ENCODE assay signal across 30 mouse cellular contexts in genomic region chr10:4627415-4627814, GRCm38 (mm10). TPM values are rescaled to one million over a fixed set of nuclear protein-coding genes. Genes with fewer than 3 reads are reported as not detected.
A peak's percentile ranks its signal among the peaks of the same experiment; 100 is the strongest.
DNase-seq lines count a peak whose midpoint lies in the region; ATAC-seq lines count a peak whose summit lies in the region.
"Had no signal": no experiment of that assay in that cellular context is flagged by ENCODE, and none has a peak within 500 bp of the region (broad histone marks: within the 10 kb centered on the region; RNA-seq: fewer than 3 reads in every experiment).

No protein-coding gene starts in this region.

- H3K4me2 ChIP-seq in heart, embryonic 11.5 days: peak overlapping the region; percentile 35
- H3K4me2 ChIP-seq in heart, embryonic 16.5 days (ENCODE audit: low read depth, low read length): peak overlapping the region; percentile 49
- no peak overlapping the region for H3K4me2 ChIP-seq in lung, embryonic 16.5 days (ENCODE audit: low read depth, low read length)
- H3K4me2 ChIP-seq: hindbrain, embryonic 13.5 days; limb, embryonic 13.5 days; liver, embryonic 11.5 days; neural tube, embryonic 12.5 days had no signal

- no peak overlapping the region for H3K4me3 ChIP-seq in heart, embryonic 11.5 days (ENCODE audit: low read depth, low read length)
- peak overlapping the region; percentile 10; the same call in 1 of the 2 replicates for H3K4me3 ChIP-seq in heart, embryonic 16.5 days (ENCODE audit: low read length)
- no peak overlapping the region for H3K4me3 ChIP-seq in lung, embryonic 16.5 days (ENCODE audit: low read length)
- H3K4me3 ChIP-seq: erythroblast, embryonic 14.5 days; gastrocnemius, adult 2 months; hindbrain, embryonic 13.5 days; limb, embryonic 13.5 days; midbrain, embryonic 10.5 days; neural tube, embryonic 12.5 days had no signal

- intact Hi-C loops in heart, postnatal 25 days (cut with DNase I): no loop called here

- WGBS in heart, embryonic 11.5 days (ENCODE audit: insufficient replicate concordance): 38% methylated on average over 9 of the region's 9 CpGs
- WGBS in heart, embryonic 16.5 days: 39% methylated on average over 9 of the region's 9 CpGs
- 48% methylated on average over 9 of the region's 9 CpGs for WGBS in lung, embryonic 16.5 days

- ATAC-seq in heart, embryonic 11.5 days (replicated peaks; ENCODE audit: insufficient number of reproducible peaks, low FRiP score, low TSS enrichment): 0 out of 2 replicates have a peak, but pooled peaks have one; percentile 42
- ATAC-seq in heart, embryonic 16.5 days (replicated peaks; ENCODE audit: extremely low read depth, insufficient read depth, low FRiP score): 0 out of 2 replicates have a peak, but pooled peaks have one; percentile 41
- ATAC-seq in lung, embryonic 16.5 days (ENCODE audit: low read depth): peak; percentile 84
- peak; percentile 93 for ATAC-seq in megakaryocyte-erythroid progenitor cell, adult 5-6 weeks (replicated peaks; ENCODE audit: low FRiP score, low TSS enrichment, poor library complexity, severe bottlenecking)
- ATAC-seq: forebrain, embryonic 16.5 days; midbrain, embryonic 16.5 days; Patski had no signal

- H3K36me3 ChIP-seq in heart, embryonic 11.5 days (ENCODE audit: control insufficient read depth, insufficient read depth, low read length): no peaks in the 10 kb centered on the region
- H3K36me3 ChIP-seq in heart, embryonic 16.5 days (ENCODE audit: control insufficient read depth, insufficient read depth): no peaks in the 10 kb centered on the region
- no peaks in the 10 kb centered on the region for H3K36me3 ChIP-seq in lung, embryonic 16.5 days (ENCODE audit: control insufficient read depth, insufficient read depth, low read length)
- H3K36me3 ChIP-seq: G1E; hindbrain, embryonic 13.5 days; limb, embryonic 13.5 days; midbrain, embryonic 10.5 days; neural tube, embryonic 12.5 days had no signal

- H3K9ac ChIP-seq in heart, embryonic 11.5 days (ENCODE audit: low read depth, low read length): no peak overlapping the region
- H3K9ac ChIP-seq in heart, embryonic 16.5 days (ENCODE audit: low read length): no peak overlapping the region
- no peak overlapping the region for H3K9ac ChIP-seq in lung, embryonic 16.5 days (ENCODE audit: low read length)
- H3K9ac ChIP-seq: hindbrain, embryonic 13.5 days; limb, embryonic 13.5 days; neural tube, embryonic 12.5 days had no signal

- no peaks in the 10 kb centered on the region; the same call in 1 of the 2 replicates for H3K4me1 ChIP-seq in heart, embryonic 11.5 days (ENCODE audit: control insufficient read depth, insufficient read depth, low read length)
- H3K4me1 ChIP-seq in heart, embryonic 16.5 days (ENCODE audit: control insufficient read depth, insufficient read depth, low read length): no peaks in the 10 kb centered on the region
- no peaks in the 10 kb centered on the region for H3K4me1 ChIP-seq in lung, embryonic 16.5 days (replicated peaks; ENCODE audit: control insufficient read depth, insufficient read depth, low read length)
- H3K4me1 ChIP-seq: hindbrain, embryonic 13.5 days; midbrain, embryonic 10.5 days; neural tube, embryonic 12.5 days had no signal

- H3K27me3 ChIP-seq in heart, embryonic 11.5 days (ENCODE audit: control insufficient read depth, insufficient read depth, low read length): no peaks in the 10 kb centered on the region
- no peaks in the 10 kb centered on the region for H3K27me3 ChIP-seq in heart, embryonic 16.5 days (ENCODE audit: control insufficient read depth, insufficient read depth, low read length)
- no peaks in the 10 kb centered on the region for H3K27me3 ChIP-seq in lung, embryonic 16.5 days (ENCODE audit: control insufficient read depth, insufficient read depth, low read depth, low read length)
- H3K27me3 ChIP-seq: hindbrain, embryonic 13.5 days; limb, embryonic 13.5 days; neural tube, embryonic 12.5 days; Patski had no signal

- H3K9me3 ChIP-seq in heart, embryonic 11.5 days (replicated peaks; ENCODE audit: control insufficient read depth, low read length): no peaks in the 10 kb centered on the region
- no peaks in the 10 kb centered on the region for H3K9me3 ChIP-seq in heart, embryonic 16.5 days (replicated peaks; ENCODE audit: control insufficient read depth, low read length)
- no peaks in the 10 kb centered on the region for H3K9me3 ChIP-seq in lung, embryonic 16.5 days (ENCODE audit: control insufficient read depth, low read length)
- H3K9me3 ChIP-seq: G1E; hindbrain, embryonic 13.5 days; limb, embryonic 13.5 days; midbrain, embryonic 10.5 days; neural tube, embryonic 12.5 days had no signal

- H3K27ac ChIP-seq in heart, embryonic 11.5 days (ENCODE audit: low read depth, low read length): no peak overlapping the region
- H3K27ac ChIP-seq in heart, embryonic 16.5 days (ENCODE audit: low read length): no peak overlapping the region
- H3K27ac ChIP-seq in lung, embryonic 16.5 days (ENCODE audit: low read length): 0 out of 2 replicates have a peak overlapping the region, but pooled peaks have one; percentile 6
- H3K27ac ChIP-seq: gastrocnemius, adult 2 months; hindbrain, embryonic 13.5 days; limb, embryonic 13.5 days; macrophage; midbrain, embryonic 10.5 days; neural tube, embryonic 12.5 days had no signal

- DNase-seq in heart, adult 9 months (ENCODE audit: low spot score in 2 of 2): no peak
- DNase-seq in heart, postnatal 25 days (ENCODE audit: low spot score): no peak
- no peak for DNase-seq in lung, postnatal 25 days (ENCODE audit: low spot score)
- no peak for DNase-seq in left cerebral cortex, adult 9 months (ENCODE audit: low spot score in 2 of 2)
- DNase-seq: adrenal gland, postnatal 14 days; cerebellum, adult 11 months; cerebellum, postnatal 10 days; gastrocnemius, adult 2 months; gastrocnemius, postnatal 36 days; heart, postnatal 14 days; kidney, adult 11 months; kidney, postnatal 14 days; right cerebral cortex, postnatal 4 days; thymus, adult 2 months; thymus, postnatal 36 days had no signal

RNA-seq across cellular contexts. Expression of gene Esr1, which starts 16.0 kb away (rescaled TPM):
- polyA plus RNA-seq in heart, embryonic 11.5 days (2014; fragmentation: Nextera tagmentation; extraction: Ambion mirVana): 1.2 and 1.3 TPM in 2 replicates
- 0.29 and 0.39 TPM in 2 replicates for polyA plus RNA-seq in heart, embryonic 16.5 days (2015; fragmentation: Nextera tagmentation; extraction: Ambion mirVana)
- under 1 TPM; 0.67 to 0.99 TPM for total RNA-seq in heart, postnatal 25 days (2021)
- 0.36 and 0.54 TPM in 2 replicates for polyA plus RNA-seq in lung, embryonic 16.5 days (2015; fragmentation: Nextera tagmentation; extraction: Ambion mirVana)
- total RNA-seq in megakaryocyte-erythroid progenitor cell, adult 5-6 weeks (2014; fragmentation: Nextera tagmentation): 0.40 and 2.9 TPM in 2 replicates
- total RNA-seq in megakaryocyte-erythroid progenitor cell, adult 5-6 weeks (2017): 0.65 and 0.89 TPM in 2 replicates
- polyA plus RNA-seq: G1E; midbrain, embryonic 10.5 days had no signal

Comparison
In these comparisons a context has a peak if more than half of its experiments do, and no peak if none do; other contexts are left out.
1. ATAC-seq: peak in every context shown above with its lines; median percentile 93 in megakaryocyte-erythroid progenitor cell, adult 5-6 weeks; 84 in lung, embryonic 16.5 days; 42 in heart, embryonic 11.5 days; 41 in heart, embryonic 16.5 days.